ENCODE assay signal across 8 mouse cellular contexts in genomic region chr19:10869886-10870527, GRCm38 (mm10). TPM values are rescaled to one million over a fixed set of nuclear protein-coding genes. Genes with fewer than 3 reads are reported as not detected.
DNase-seq lines count a peak whose midpoint lies in the region; ATAC-seq lines count a peak whose summit lies in the region.

Gene Tmem132a, minus strand, starts transcription at chr19:10869940.

- peak within 1 kb of the TSS; percentile 90 for H3K9ac ChIP-seq in forebrain, embryonic 12.5 days
- H3K9ac ChIP-seq in intestine, embryonic 14.5 days (ENCODE audit: low read length), result peak within 1 kb of the TSS; percentile 85
- H3K9ac ChIP-seq in limb, embryonic 15.5 days, result peak within 1 kb of the TSS; percentile 85
- peak within 1 kb of the TSS; percentile 96 for H3K9ac ChIP-seq in neural tube, embryonic 13.5 days

- ATAC-seq in forebrain, embryonic 12.5 days (ENCODE audit: low FRiP score), result peak; percentile 44
- ATAC-seq in intestine, embryonic 14.5 days (replicated peaks; ENCODE audit: low FRiP score, low TSS enrichment, low read depth), result peak; percentile 28
- no peak for ATAC-seq in limb, embryonic 15.5 days (ENCODE audit: insufficient number of reproducible peaks, low FRiP score, low TSS enrichment, low read depth)
- ATAC-seq in neural tube, embryonic 13.5 days (ENCODE audit: low read depth), result peak; percentile 38

- H3K4me1 ChIP-seq in forebrain, embryonic 12.5 days, result peaks cover 26% of the 10 kb centered on the region
- H3K4me1 ChIP-seq in intestine, embryonic 14.5 days (replicated peaks; ENCODE audit: control insufficient read depth, insufficient read depth, low read length), result peaks cover 21% of the 10 kb centered on the region
- H3K4me1 ChIP-seq in limb, embryonic 15.5 days, result peaks cover 30% of the 10 kb centered on the region
- peaks cover 34% of the 10 kb centered on the region for H3K4me1 ChIP-seq in neural tube, embryonic 13.5 days (replicated peaks)

- DNase-seq in adrenal gland, adult 18-20 months (ENCODE audit: low spot score in 2 of 2), result no peak
- DNase-seq in adrenal gland, adult (ENCODE audit: inconsistent age in 2 of 2, low spot score in 1 of 2), result no peak
- DNase-seq in adrenal gland, adult 2 months, result no peak
- DNase-seq in intestine, embryonic 14.5 days (ENCODE audit: low spot score), result no peak
- DNase-seq in testis, postnatal 10 days (ENCODE audit: low spot score), result no peak

- H3K36me3 ChIP-seq in forebrain, embryonic 12.5 days (replicated peaks), result peaks cover 59% of the 10 kb centered on the region
- peaks cover 60% of the 10 kb centered on the region for H3K36me3 ChIP-seq in intestine, embryonic 14.5 days (ENCODE audit: control insufficient read depth, insufficient read depth, low read length)
- H3K36me3 ChIP-seq in limb, embryonic 15.5 days, result peaks cover 57% of the 10 kb centered on the region
- H3K36me3 ChIP-seq in neural tube, embryonic 13.5 days, result peaks cover 58% of the 10 kb centered on the region

- H3K27ac ChIP-seq in forebrain, embryonic 12.5 days, result peak within 1 kb of the TSS; percentile 91
- H3K27ac ChIP-seq in intestine, embryonic 14.5 days (ENCODE audit: low read depth), result peak within 1 kb of the TSS; percentile 84
- H3K27ac ChIP-seq in limb, embryonic 15.5 days, result peak within 1 kb of the TSS; percentile 93
- H3K27ac ChIP-seq in neural tube, embryonic 13.5 days (replicated peaks), result peak within 1 kb of the TSS; percentile 95

- peak within 1 kb of the TSS; percentile 87 for H3K4me3 ChIP-seq in forebrain, embryonic 12.5 days (replicated peaks)
- peak within 1 kb of the TSS; percentile 88 for H3K4me3 ChIP-seq in intestine, embryonic 14.5 days (ENCODE audit: low read depth, low read length)
- peak within 1 kb of the TSS; percentile 85 for H3K4me3 ChIP-seq in limb, embryonic 15.5 days
- H3K4me3 ChIP-seq in neural tube, embryonic 13.5 days, result peak within 1 kb of the TSS; percentile 88

- no peaks in the 10 kb centered on the region for H3K9me3 ChIP-seq in forebrain, embryonic 12.5 days
- H3K9me3 ChIP-seq in intestine, embryonic 14.5 days (ENCODE audit: control insufficient read depth, low read length), result no peaks in the 10 kb centered on the region
- H3K9me3 ChIP-seq in limb, embryonic 15.5 days, result no peaks in the 10 kb centered on the region
- no peaks in the 10 kb centered on the region for H3K9me3 ChIP-seq in neural tube, embryonic 13.5 days

- H3K4me2 ChIP-seq in forebrain, embryonic 12.5 days, result peak within 1 kb of the TSS; percentile 89
- H3K4me2 ChIP-seq in intestine, embryonic 14.5 days (ENCODE audit: low read length), result peak within 1 kb of the TSS; percentile 86
- peak within 1 kb of the TSS; percentile 81 for H3K4me2 ChIP-seq in limb, embryonic 15.5 days
- H3K4me2 ChIP-seq in neural tube, embryonic 13.5 days, result peak within 1 kb of the TSS; percentile 90

- WGBS in forebrain, embryonic 12.5 days, result 4% methylated on average over 8 of the region's 8 CpGs
- WGBS in intestine, embryonic 14.5 days, result 4% methylated on average over 8 of the region's 8 CpGs
- WGBS in limb, embryonic 15.5 days, result 2% methylated on average over 8 of the region's 8 CpGs
- 4% methylated on average over 8 of the region's 8 CpGs for WGBS in neural tube, embryonic 13.5 days

- H3K27me3 ChIP-seq in forebrain, embryonic 12.5 days, result no peaks in the 10 kb centered on the region
- H3K27me3 ChIP-seq in intestine, embryonic 14.5 days (replicated peaks; ENCODE audit: control insufficient read depth, insufficient read depth, low read length), result no peaks in the 10 kb centered on the region
- no peaks in the 10 kb centered on the region for H3K27me3 ChIP-seq in limb, embryonic 15.5 days
- H3K27me3 ChIP-seq in neural tube, embryonic 13.5 days, result no peaks in the 10 kb centered on the region

RNA-seq across cellular contexts. Expression of gene Tmem132a, which starts in this region (rescaled TPM):
- 10 to 100 TPM; 17.1 to 28.0 TPM for total RNA-seq in adrenal gland, adult 18-20 months (2021)
- total RNA-seq in adrenal gland, adult 2 months (2021), result 10 to 100 TPM; 21.9 to 46.1 TPM
- 79.2 and 82.6 TPM in 2 replicates for polyA plus RNA-seq in adrenal gland, adult 2 months (2012; rRNA removed)
- polyA plus RNA-seq in forebrain, embryonic 12.5 days (2016; fragmentation: Nextera tagmentation; extraction: Ambion mirVana), result 115 and 126 TPM in 2 replicates
- polyA plus RNA-seq in intestine, embryonic 14.5 days (2014; fragmentation: Nextera tagmentation; extraction: Ambion mirVana), result 50.6 and 54.6 TPM in 2 replicates
- polyA plus RNA-seq in limb, embryonic 15.5 days (2015; fragmentation: Nextera tagmentation; extraction: Ambion mirVana), result 65.2 and 67.4 TPM in 2 replicates
- polyA plus RNA-seq in neural tube, embryonic 13.5 days (2015; fragmentation: Nextera tagmentation; extraction: Ambion mirVana), result 154 and 169 TPM in 2 replicates
